Mouse (Mus musculus): Measurements from ENCODE around the gene Flvcr1. TPM values are rescaled to one million over a fixed set of nuclear protein-coding genes. Genes with fewer than 3 reads are reported as not detected.

The Flvcr1 gene
- polyA plus RNA-seq, 2 experiments = 7.8 to 15.0 TPM

DNA sequence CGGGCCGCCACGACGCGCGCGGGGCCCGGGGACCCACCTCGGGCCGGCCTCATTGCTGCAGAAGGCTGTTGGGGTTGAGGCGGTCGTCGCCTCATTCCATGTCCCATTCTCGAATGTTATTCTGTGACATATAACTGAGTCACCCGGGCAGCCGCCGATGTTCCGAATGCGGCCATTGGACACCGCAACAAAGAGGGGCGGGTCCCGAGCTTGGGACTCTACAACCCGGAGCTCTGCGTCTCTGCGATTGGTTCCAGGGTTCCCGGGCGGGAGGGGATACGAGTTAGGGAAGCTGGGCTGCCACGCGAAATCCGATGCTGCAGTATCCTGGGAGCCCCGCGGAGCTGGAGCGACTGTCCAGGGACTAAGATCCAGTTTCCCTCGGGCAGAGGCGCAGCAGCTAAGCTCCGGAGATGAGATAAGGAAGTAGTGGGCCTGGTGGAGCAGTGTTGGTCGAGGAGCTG, 46.8 kb downstream of the Flvcr1 start, which contains the start of gene Vash2:
TSS of gene Vash2 (minus strand) at position 197 of the 464 bp plus-strand sequence.
- H3K27me3 ChIP-seq (ENCODE audit: control insufficient read depth, insufficient read depth, low read length) = no peaks in the 10 kb centered on the region
- peak; percentile 95 for DNase-seq (ENCODE audit: low spot score)
- peak within 1 kb of the TSS; percentile 86 for H3K9ac ChIP-seq (ENCODE audit: low read depth, low read length, severe bottlenecking)
- ATAC-seq (ENCODE audit: low FRiP score, low read depth) = peak; percentile 98
- H3K27ac ChIP-seq (replicated peaks; ENCODE audit: low read depth, low read length) = peak within 1 kb of the TSS; percentile 93
- WGBS = under 1% methylated on average over 37 of the region's 38 CpGs
- H3K4me2 ChIP-seq (replicated peaks; ENCODE audit: low read depth, low read length, severe bottlenecking) = peak within 1 kb of the TSS; percentile 94
- H3K4me3 ChIP-seq (replicated peaks; ENCODE audit: low read length) = peak within 1 kb of the TSS; percentile 78
- peak; percentile 71; the same call in 1 of the 2 replicates for TF ChIP-seq POLR2A (IDR thresholded peaks at IDR 0.05; ENCODE audit: borderline replicate concordance, extremely low read depth, insufficient read depth, insufficient read length)
- H3K36me3 ChIP-seq (ENCODE audit: control insufficient read depth, insufficient read depth, low read length) = peaks cover 11% of the 10 kb centered on the region
- no peaks in the 10 kb centered on the region for H3K9me3 ChIP-seq (ENCODE audit: control insufficient read depth, low read length)
- H3K4me1 ChIP-seq (ENCODE audit: control insufficient read depth, insufficient read depth, low read length) = peaks cover 14% of the 10 kb centered on the region

DNA sequence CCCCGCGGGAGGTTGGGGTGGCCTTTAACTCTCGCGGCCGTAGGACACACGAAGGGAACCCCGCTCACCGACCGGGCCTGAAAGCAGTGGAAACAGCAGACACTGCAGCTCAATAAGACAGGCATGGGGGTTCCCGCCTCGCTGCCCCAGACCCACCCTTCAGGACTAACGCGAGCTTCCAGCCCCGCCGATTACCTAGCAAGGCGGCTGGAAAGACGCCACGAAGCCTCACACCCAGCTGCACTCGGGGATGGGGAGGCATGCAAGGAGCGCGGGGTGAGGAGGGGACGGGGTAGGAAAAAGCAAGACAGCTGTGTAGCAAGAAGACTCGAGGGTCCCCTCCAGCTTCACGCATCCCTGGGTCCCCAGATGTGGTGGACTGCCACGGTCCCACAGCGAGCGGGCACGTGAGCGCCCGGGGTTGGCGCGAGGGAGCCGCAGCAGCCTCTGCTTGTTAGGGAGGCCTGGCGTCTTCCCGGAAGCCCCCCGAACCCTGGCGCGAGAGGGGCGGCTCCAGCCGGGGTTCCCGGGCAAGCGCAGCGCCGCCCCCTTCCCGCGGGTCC, 47.4 kb downstream of the Flvcr1 start:
- peaks cover 14% of the 10 kb centered on the region for H3K4me1 ChIP-seq (ENCODE audit: control insufficient read depth, insufficient read depth, low read length)
- DNase-seq (ENCODE audit: low spot score) = peak; percentile 55
- peaks cover 16% of the 10 kb centered on the region for H3K36me3 ChIP-seq (ENCODE audit: control insufficient read depth, insufficient read depth, low read length)
- H3K4me3 ChIP-seq (replicated peaks; ENCODE audit: low read length) = peak overlapping the region; percentile 78
- peak overlapping the region; percentile 94 for H3K4me2 ChIP-seq (replicated peaks; ENCODE audit: low read depth, low read length, severe bottlenecking)
- no peaks in the 10 kb centered on the region for H3K27me3 ChIP-seq (ENCODE audit: control insufficient read depth, insufficient read depth, low read length)
- peak overlapping the region; percentile 93 for H3K27ac ChIP-seq (replicated peaks; ENCODE audit: low read depth, low read length)
- H3K9ac ChIP-seq (ENCODE audit: low read depth, low read length, severe bottlenecking) = peak overlapping the region; percentile 86
- peak; percentile 76 for ATAC-seq (ENCODE audit: low FRiP score, low read depth)
- 0 out of 2 replicates have a peak, but pooled peaks have one; percentile 48 for TF ChIP-seq POLR2A (IDR thresholded peaks at IDR 0.05; ENCODE audit: borderline replicate concordance, extremely low read depth, insufficient read depth, insufficient read length)
- WGBS = under 1% methylated on average over 45 of the region's 46 CpGs
- H3K9me3 ChIP-seq (ENCODE audit: control insufficient read depth, low read length) = no peaks in the 10 kb centered on the region

DNA sequence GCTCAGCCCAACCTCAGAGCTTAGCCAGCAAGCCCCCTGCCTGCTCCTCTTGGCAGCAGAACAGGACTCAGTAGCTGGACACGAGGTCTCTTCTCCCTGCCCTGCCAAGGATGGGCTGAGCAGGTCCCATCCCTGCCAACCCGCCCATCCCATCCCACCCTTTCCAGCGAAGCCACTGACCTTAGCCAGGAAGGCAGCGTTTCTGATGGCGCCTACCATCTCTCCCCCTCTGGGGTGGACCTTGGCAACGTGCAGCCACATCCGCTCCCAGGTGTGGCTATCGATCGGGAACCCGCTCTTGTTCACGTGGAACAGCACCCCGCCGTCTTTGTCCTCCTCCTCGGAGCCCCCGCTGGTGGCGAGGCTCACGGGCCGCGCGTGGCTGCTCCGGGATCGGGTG, 48.0 kb downstream of the Flvcr1 start:
- Histone ChIP-seq H3K27me3 (ENCODE audit: control insufficient read depth, insufficient read depth, low read length) (no peaks in the 10 kb centered on the region), H3K9me3 (ENCODE audit: control insufficient read depth, low read length) (no peaks in the 10 kb centered on the region), H3K36me3 (ENCODE audit: control insufficient read depth, insufficient read depth, low read length) (peaks cover 22% of the 10 kb centered on the region), H3K4me3 (replicated peaks; ENCODE audit: low read length) (peak overlapping the region; percentile 78), H3K27ac (replicated peaks; ENCODE audit: low read depth, low read length) (peak overlapping the region; percentile 5; the same call in 1 of the 2 replicates), H3K4me2 (replicated peaks; ENCODE audit: low read depth, low read length, severe bottlenecking) (peak overlapping the region; percentile 94), H3K4me1 (ENCODE audit: control insufficient read depth, insufficient read depth, low read length) (peaks cover 14% of the 10 kb centered on the region), H3K9ac (ENCODE audit: low read depth, low read length, severe bottlenecking) (peak overlapping the region; percentile 86)
- ATAC-seq (ENCODE audit: low FRiP score, low read depth) (no peak), DNase-seq (ENCODE audit: low spot score) (no peak)
- 0% methylated on average over 19 of the region's 22 CpGs for WGBS
- TF ChIP-seq POLR2A (IDR thresholded peaks at IDR 0.05; ENCODE audit: borderline replicate concordance, extremely low read depth, insufficient read depth, insufficient read length) = no peak

DNA sequence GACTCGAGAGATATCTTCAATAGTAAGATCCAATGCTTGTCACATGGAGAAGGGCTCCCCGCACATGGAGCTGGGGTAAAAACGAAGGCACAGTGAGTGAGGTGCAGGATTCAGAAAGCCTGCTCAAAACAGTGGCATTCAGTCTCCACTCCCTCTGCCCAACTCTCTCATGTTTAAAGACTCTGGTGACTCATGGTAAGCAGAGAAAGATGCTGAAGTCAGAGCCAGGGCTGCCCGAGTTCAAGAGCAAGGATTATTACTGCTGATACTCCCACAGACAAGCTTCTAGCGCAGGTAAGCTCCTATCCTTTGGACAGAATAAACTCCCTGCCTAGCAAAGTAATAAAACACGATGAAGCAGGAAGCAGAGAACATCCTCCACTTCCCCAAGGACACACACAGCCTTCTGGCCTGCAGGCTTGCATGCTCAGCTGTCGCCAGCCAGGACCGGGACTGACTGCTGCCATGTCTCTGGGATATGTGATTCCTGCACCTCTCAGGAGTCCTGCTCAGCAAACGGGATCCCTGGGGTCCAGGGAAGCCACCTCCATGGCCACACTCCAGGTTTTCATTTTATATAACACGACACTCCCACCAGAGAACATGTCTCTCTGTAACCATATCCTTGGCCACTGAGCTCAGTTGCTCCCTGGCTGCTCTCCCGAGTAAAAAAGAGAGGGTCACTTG, 48.9 kb downstream of the Flvcr1 start:
- no peak for TF ChIP-seq POLR2A (IDR thresholded peaks at IDR 0.05; ENCODE audit: borderline replicate concordance, extremely low read depth, insufficient read depth, insufficient read length)
- peak overlapping the region; percentile 94 for H3K4me2 ChIP-seq (replicated peaks; ENCODE audit: low read depth, low read length, severe bottlenecking)
- H3K4me1 ChIP-seq (ENCODE audit: control insufficient read depth, insufficient read depth, low read length) = peaks cover 14% of the 10 kb centered on the region
- peaks cover 30% of the 10 kb centered on the region for H3K36me3 ChIP-seq (ENCODE audit: control insufficient read depth, insufficient read depth, low read length)
- no peaks in the 10 kb centered on the region for H3K27me3 ChIP-seq (ENCODE audit: control insufficient read depth, insufficient read depth, low read length)
- WGBS = 31% methylated on average over 11 of the region's 11 CpGs
- peak overlapping the region; percentile 78 for H3K4me3 ChIP-seq (replicated peaks; ENCODE audit: low read length)
- no peaks in the 10 kb centered on the region for H3K9me3 ChIP-seq (ENCODE audit: control insufficient read depth, low read length)
- no peak for DNase-seq (ENCODE audit: low spot score)
- H3K27ac ChIP-seq (replicated peaks; ENCODE audit: low read depth, low read length) = no peak overlapping the region
- peak overlapping the region; percentile 86 for H3K9ac ChIP-seq (ENCODE audit: low read depth, low read length, severe bottlenecking)
- no peak for ATAC-seq (ENCODE audit: low FRiP score, low read depth)

DNA sequence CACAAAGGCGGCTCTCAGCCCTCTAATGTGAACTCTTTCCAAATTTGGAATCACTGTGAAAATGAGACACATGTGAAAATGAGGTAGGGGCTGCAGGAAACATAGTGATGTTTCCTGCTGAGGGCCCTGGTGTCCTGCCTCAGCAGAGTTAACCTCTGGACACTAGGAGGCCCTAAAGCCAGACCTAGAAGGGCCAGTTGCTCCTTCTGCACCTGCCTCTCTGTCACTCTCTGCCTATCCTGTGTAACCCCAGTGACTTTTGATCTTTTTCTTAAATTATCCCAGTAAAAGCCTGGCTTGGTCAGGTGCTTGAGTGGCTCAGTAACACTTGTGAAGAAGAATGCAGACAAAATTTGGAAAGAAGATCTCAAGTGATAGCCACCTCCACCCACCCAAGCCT, 51.1 kb downstream of the Flvcr1 start:
- Histone ChIP-seq H3K27me3 (ENCODE audit: control insufficient read depth, insufficient read depth, low read length) (no peaks in the 10 kb centered on the region), H3K9me3 (ENCODE audit: control insufficient read depth, low read length) (no peaks in the 10 kb centered on the region), H3K36me3 (ENCODE audit: control insufficient read depth, insufficient read depth, low read length) (peaks cover 49% of the 10 kb centered on the region), H3K4me2 (replicated peaks; ENCODE audit: low read depth, low read length, severe bottlenecking) (no peak overlapping the region), H3K4me3 (replicated peaks; ENCODE audit: low read length) (no peak overlapping the region), H3K9ac (ENCODE audit: low read depth, low read length, severe bottlenecking) (no peak overlapping the region), H3K4me1 (ENCODE audit: control insufficient read depth, insufficient read depth, low read length) (peaks cover 14% of the 10 kb centered on the region), H3K27ac (replicated peaks; ENCODE audit: low read depth, low read length) (no peak overlapping the region)
- DNase-seq (ENCODE audit: low spot score) (no peak), ATAC-seq (ENCODE audit: low FRiP score, low read depth) (no peak)
- no peak for TF ChIP-seq POLR2A (IDR thresholded peaks at IDR 0.05; ENCODE audit: borderline replicate concordance, extremely low read depth, insufficient read depth, insufficient read length)
- WGBS = 71% methylated on average over 1 of the region's 1 CpGs

All from limb, embryonic 14.5 days (tissue).